Mouse (Mus musculus) urinary bladder, postnatal 10 days (tissue): ENCODE data around the gene Ass1.

ENCODE experiments used
- DNase-seq: peaks from one replicate; pipeline ENCODE4 v3.0.0; 2022; ENCODE audit warnings: low spot score

Gene Ass1

GRCm38 (mm10) chr2:31469931-31470682 is at the start of gene Ass1:
Ass1 (plus strand) TSS chr2:31470207.
- DNase-seq, result peak; percentile 36

DNA sequence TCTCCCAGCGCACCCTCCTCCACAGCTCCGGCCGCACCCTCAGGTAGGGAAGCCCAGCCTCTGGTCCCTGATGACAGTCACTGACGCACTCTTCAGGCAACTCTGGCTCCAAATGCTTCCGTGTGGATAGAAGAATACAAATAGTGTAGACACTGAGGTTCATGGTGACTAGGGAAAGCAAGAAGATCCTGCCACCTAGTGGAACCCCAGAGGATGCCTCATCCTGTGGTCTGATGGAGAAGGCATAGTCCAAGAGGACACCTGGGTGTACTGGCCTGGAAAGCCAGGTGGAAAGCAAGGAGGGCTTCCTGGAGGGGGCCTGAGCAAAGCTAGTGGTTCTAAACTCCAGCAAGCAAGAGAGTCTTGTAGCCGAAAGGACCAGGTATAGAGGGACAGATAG is 49.1 kb upstream of the Ass1 start:
- no peak for DNase-seq

- DNase-seq, result no peak
Observed at GRCm38 (mm10) chr2:31422576-31422975, 47.4 kb upstream of the Ass1 start.

- no peak for DNase-seq
Observed at GRCm38 (mm10) chr2:31431477-31431876, 38.5 kb upstream of the Ass1 start.

DNA sequence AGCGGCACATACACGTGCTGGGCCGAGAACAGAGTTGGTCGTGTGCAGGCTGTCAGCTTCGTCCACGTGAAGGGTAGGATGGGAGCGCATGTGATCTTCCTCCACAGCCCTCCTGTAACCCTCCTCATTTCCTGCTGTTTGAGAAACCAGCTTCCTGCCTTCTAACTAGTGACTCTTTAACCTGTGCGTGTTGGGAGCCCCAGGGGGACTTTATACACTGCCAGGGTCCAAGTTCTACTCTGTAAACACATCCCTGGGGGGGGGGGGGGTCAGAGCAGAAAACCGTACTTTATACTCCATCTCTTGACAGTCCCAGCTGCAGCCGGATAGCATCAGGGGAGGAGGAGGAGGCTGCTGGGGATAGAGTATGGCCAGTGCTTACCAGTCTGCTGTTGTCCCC is 35.3 kb upstream of the Ass1 start:
- no peak for DNase-seq

GRCm38 (mm10) chr2:31435567-31435966 is 34.4 kb upstream of the Ass1 start:
- no peak for DNase-seq

DNA sequence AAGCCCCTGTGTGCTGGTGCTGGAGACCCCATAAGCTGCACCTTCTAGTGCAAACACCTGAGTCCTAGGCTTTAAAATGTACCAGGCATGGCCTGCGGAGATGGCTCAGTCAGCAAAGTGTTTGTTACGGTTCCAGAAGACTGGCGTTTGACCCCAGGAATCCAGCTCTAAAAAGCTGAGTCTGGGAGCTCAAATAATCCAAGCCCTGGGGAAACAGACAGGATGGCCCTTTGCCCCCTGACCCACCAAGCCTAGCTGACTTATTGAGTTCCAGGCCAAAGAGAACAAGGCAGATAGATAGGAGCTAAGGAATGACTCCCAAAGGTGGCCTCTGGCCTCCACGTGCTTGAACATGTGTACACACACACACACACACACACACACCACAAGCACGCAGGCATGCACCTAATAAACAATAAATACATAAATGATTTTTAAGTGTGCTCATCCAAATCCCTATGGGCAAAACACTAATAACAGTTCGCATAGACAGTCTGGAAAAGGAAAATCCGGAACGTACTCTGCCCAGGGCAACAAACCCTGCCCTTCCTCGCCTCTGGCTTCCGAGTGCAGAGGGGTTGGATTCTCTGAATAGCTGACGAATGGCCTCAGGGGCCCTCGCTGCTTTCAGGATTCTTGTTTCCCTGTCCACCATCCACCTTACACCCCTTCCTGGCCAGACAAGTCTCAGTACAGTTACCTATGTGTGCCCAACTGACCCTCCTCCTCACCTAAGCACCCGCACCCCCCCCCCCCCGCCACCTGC is 32.3 kb upstream of the Ass1 start:
- DNase-seq, result no peak

GRCm38 (mm10) chr2:31439576-31439975 is 30.4 kb upstream of the Ass1 start:
- DNase-seq, result no peak

- no peak for DNase-seq
Observed at GRCm38 (mm10) chr2:31442480-31443160, 27.4 kb upstream of the Ass1 start.

- DNase-seq, result no peak
Observed at GRCm38 (mm10) chr2:31446036-31446435, 24.0 kb upstream of the Ass1 start.

GRCm38 (mm10) chr2:31446456-31446855 is 23.6 kb upstream of the Ass1 start:
- DNase-seq, result no peak

DNA sequence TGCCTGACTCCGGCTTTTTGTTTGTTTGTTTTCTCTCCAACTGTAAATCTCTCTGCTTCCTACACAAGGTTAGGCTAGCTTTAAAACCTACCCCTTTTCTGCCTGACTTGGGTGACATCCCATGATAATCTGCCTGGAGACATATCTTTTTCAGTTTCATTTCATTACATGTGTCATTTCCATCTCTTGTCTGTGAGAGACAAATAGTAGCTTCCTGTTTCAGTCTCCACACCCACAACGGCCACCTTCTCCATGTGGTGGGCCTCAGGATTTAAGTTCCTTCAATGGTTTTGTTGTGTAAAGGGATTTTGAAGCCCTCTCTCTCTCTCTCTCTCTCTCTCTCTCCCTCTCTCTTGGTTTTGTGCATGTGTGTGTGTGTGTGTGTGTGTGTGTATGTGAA is 22.5 kb upstream of the Ass1 start:
- DNase-seq, result no peak

GRCm38 (mm10) chr2:31448756-31449440 is 21.1 kb upstream of the Ass1 start:
- no peak for DNase-seq

GRCm38 (mm10) chr2:31449441-31449815 is 20.6 kb upstream of the Ass1 start:
- DNase-seq, result no peak

DNA sequence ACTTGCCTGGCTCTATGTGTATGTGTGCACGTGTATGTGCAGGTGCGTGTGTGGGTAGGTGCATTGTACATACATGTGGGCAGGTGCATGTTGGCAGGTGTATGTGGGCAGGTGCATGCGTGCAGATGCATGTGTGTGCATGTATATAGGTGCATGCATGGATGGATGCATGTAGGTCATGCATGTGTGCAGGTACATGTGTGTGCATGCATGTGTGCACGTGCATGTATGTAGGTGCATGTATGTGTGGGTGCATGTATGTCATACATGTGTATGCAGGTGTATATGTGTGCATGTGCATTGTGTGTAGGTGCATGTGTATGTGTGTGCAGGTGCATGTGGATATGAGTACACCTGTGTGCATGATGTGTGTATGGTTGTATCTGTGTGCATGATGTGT is 20.1 kb upstream of the Ass1 start:
- DNase-seq, result no peak

DNA sequence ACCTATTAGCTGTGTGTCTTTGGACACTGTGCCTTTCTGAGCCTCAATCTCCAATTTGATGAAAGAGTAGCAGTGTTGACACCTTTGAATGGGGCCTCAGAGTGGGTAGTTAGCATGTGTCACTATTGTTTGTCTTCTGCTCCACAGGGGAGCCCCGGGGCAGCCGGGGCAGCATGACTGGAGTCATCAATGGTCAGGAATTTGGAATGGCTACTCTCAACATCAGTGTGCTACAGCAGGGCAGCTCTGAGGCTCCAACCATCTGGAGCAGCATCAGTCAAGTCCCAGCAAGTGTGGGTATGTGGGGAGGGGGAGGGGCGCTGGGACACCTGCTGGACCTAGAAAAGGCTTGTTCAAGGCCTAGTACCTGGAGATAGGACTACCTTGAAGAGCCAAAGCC is 19.3 kb upstream of the Ass1 start:
- no peak for DNase-seq

- DNase-seq, result no peak
Observed at GRCm38 (mm10) chr2:31451530-31451929, 18.5 kb upstream of the Ass1 start.

- no peak for DNase-seq
Observed at GRCm38 (mm10) chr2:31453011-31453410, 17.0 kb upstream of the Ass1 start.

DNA sequence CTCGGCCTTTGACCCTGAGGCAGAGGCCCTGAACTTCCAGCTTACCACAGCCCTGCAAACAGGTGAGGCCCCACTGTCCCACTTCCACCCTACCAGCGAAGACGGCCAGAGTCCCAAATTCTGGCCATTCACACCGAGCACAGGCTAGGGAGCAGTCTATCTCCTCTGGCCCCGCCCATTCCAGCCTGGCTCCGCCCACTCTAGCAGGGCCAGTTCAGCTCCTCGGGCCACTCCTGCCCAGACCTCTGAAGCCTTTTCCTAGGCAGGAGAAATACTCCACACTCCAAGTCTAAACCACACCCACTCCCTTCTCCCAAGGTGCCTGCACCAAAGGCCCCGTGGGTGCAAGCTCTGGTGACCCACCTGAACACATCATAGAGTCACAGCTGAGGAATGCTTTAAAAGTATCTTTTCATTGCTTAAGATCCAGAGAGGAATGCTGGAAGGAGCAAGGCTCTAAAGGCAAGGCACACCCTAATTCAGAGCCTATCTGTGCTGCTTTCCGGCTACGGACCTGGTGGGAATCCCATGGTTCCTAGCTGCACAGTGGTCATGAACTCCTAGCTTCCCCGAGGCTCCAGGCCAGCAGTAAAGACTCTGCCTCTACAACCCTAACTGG is 16.3 kb upstream of the Ass1 start:
- DNase-seq, result no peak

DNA sequence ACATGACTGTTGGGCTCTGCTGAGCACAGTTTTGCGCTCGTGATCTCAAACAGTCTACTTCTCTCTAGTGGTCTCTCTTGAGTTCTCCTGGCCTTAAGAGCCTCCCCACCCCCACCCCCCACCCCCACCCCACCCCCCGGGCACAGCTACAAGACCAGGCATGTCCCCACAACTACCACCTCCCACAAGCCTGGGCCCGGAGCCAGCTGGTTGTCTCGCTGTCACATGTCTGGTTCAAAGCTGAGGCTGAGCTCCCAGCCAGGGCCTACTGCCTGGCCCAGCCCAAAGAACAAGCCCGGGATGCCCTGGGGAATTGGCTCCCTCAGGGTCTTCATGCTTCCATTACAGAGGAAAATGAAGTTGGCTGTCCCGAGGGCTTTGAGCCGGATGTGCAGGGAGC is 15.7 kb upstream of the Ass1 start:
- no peak for DNase-seq

GRCm38 (mm10) chr2:31455418-31455817 is 14.6 kb upstream of the Ass1 start:
- no peak for DNase-seq

DNA sequence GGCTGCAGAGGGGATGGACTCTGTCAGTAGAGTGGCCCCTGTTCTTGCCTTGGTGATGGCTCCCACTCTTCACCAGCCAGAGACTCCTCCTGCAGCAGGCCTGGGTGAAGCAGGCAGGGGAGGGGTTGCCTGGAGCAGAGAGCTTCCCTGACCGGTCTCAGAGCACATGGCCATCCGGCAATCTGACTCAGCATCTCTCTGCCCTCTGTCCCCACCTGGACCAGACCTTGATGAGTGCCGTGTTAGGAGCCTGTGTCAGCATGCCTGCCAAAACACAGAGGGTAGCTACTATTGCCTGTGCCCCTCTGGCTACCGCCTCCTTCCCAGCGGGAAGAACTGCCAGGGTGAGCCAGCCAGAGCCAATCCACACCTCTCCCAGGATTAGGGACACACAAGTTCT is 11.5 kb upstream of the Ass1 start:
- DNase-seq, result no peak
